Mouse (Mus musculus) Muller cell, postnatal 12 days (primary cell): ENCODE data around the gene Spata46.
A peak's percentile ranks its signal among the peaks of the same experiment; 100 is the strongest.

Experiments
- DNase-seq: peaks from one replicate; pipeline ENCODE4 v3.0.0-alpha.2; 2015; ENCODE audit errors: inconsistent ontology term

Gene Spata46

GRCm38 (mm10) chr1:170308503-170308902 lies at the start of gene Spata46:
Gene Spata46 (plus strand): TSS chr1:170308803.
- no peak for DNase-seq

DNA sequence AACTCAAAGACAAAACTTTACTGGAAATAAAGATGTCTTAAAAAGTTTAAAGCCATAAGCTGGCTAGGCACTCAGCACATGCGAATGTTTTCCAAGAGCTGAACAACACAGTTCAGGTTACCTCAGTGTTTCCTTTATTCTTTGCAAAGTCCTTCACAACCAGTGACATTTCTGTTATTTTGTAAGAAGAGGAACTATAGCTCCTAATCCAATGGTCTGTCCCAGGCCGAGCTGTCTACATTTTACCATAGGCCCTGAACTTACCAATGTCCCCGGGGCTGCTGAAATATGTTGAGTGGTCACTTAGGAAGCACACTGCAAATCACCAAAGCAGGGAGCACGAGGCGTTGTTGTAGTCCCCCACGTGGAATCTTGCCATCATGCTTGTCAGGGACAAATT lies 38.3 kb upstream of the Spata46 start:
- DNase-seq, result no peak

DNA sequence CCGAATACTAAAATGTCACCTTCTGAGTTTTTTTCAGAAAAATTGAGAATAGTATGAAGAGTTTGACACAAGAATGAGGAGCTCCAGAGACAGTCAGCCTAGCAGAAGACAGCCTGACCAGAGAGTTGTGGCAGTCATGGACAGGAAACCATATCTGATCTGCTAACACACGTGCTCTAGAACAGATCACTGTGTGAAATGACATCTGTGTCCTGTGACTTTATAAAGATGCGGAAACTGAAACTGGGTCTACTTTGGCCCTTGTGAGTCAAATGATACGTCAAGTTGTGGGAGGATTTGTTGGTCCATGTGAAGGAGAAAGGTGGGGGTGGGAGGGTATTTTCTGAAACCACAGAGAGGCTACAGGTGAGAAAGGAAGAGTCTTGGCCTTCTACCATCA lies 37.9 kb upstream of the Spata46 start:
- DNase-seq, result no peak

DNA sequence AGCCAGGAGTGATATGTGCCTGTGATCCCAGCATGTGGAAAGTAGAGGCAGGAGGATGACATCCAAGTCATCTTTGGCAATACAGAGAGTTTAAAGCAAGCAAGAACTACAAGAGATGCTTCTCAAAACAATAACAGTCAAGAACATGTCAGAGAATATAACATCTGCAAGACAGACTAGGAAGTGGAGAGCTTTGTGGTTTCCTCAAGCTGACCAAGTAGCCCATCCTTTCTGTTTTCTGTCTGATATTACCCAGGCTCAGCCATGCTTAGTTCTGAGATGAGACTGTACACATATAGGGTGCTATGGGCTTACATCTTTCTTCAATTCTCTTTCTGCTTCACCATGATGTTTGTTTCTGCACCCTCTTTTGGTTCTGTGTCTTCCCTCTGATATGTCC lies 35.4 kb upstream of the Spata46 start:
- DNase-seq, result no peak

- no peak for DNase-seq
Measured at GRCm38 (mm10) chr1:170277016-170277415, 31.6 kb upstream of the Spata46 start, which contains the start of gene Sh2d1b1. Gene Sh2d1b1 (plus strand): TSS chr1:170277320.

GRCm38 (mm10) chr1:170282415-170283129 lies 26.0 kb upstream of the Spata46 start:
- DNase-seq, result no peak

- DNase-seq, result peak; percentile 78
Measured at GRCm38 (mm10) chr1:170292239-170292951, 16.2 kb upstream of the Spata46 start.

DNA sequence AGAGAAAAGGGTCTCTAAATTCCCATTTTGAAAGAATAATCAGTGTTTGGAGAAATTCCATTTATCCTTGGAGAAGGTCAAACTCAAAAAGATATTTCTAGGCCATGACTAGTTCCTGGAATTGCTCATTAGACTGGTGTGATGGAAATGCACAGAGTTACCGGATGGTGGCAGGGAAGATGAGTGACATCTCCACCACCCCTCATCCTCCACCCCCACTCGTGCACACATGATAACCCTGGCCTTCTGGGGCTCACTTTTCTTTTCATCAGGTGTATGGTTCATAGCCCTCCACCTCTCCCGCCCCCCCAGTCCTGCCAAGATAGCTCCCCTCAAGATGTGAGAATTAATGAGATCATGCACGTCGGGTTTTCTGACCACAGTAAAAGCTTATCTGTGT lies 15.3 kb upstream of the Spata46 start:
- no peak for DNase-seq

DNA sequence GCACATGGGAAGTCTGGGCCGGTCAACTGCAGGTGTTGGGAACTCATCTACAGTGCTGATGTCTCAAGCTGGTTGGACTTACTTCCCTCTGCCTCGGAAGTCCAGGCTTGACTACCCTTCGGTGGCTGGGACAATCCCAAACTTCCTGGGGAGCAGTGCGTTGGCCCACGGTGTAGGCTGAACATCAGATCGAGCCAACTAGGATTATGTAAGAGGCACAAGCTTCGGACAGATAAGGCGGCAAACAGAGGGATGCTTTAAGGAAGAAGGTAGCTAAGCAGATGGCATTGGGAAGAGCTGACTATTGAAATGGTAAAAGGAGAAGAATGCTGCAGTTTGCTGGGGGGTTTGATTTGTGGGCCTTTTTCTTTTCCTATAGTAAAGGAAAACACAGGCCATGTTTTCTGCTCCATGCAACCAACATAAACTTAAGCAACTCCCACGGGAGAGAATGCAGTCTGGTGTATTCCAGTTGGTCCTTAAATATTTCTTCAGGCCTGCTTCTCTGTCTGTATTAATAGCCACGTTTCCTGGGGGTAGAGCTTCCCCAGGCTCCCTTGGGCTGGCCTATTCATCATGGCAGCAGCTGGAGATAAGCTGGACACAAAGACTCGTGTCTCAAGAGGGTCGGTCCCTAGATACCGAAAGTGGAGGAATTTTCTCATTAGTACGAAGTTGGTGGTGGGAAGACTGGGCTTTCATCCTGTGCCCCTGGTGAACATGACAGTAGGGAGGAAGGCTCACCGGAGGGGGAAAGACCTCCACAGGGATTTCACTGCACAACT lies 13.6 kb upstream of the Spata46 start:
- no peak for DNase-seq

- DNase-seq, result no peak
Measured at GRCm38 (mm10) chr1:170299496-170299895, 9.1 kb upstream of the Spata46 start.

DNA sequence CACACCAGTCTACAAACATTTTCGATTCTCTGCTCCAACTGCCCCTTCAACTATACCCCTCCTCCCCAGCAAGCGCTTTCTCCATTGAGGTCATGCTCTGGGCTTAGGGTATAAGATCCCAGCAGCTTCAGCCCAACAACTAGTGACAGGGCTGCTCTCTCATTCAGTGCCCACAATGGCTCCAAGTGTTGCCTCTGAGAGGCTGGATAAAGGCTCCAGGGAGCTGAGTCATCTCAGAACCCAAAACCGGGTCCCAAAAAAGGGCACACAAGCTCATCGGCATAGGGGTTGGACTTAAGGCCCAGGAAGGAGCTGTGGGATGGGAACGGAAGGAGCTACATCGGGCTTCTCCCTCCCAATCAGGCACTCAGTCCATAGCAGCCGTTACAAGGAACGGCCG lies 6.9 kb upstream of the Spata46 start:
- DNase-seq, result peak; percentile 3

DNA sequence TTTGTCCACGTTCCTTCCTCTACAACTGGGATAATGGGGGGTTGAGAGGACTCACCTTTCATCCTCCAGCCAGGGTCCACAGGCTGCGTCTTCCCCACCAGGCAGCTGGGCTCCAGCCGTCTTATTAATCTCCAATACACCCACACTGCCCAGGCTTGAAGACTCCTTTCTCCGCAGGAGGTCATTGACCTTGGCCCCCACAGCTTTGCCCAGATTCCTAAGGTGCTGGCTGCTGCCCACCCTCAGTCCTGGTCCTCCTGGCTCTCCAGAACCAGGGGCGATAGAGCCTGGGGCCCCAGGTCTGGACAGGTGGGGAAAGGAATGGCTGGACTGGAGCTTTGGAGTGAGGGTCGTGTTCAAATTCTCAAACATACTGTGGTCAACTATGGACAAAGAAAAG lies 6.1 kb upstream of the Spata46 start:
- DNase-seq, result no peak

- no peak for DNase-seq
Measured at GRCm38 (mm10) chr1:170303103-170303502, 5.5 kb upstream of the Spata46 start.

DNA sequence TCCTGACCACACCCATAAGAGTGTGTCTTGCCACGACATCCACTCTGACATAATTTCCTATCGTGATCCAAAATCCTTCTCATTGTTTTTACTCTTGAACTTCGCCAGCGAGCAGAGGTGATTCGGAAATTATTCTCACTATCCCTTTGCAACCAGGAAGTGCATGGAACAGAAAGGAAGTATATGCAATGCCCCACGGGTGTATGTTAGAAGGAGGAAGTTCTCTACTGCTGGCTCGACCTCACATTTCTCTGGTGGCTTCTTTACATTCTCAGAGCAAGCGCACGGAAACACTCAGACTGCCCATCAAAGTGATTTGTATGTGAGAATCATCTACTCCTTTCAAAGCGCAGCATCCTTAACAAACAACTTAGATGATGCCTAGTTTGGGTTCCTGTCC lies 3.6 kb upstream of the Spata46 start:
- DNase-seq, result no peak

DNA sequence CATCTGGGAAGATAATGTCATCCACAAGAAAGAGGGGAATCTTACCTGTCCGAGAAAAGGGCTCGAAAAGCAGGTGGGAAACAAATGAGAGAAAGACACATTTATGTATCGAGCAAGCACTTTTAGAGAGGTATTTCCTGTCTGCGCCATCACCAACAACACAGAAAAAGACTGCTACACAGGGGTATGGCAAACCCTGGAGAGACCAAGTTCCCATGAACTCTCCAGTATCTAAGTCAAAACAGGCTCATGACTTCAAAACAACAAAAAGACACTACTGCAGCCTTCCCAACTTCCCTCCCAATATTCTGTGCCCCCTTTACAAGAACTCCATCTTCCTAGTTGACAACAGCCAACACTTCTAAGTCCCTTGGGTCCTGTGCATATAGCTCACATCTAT lies 2.4 kb upstream of the Spata46 start, which contains the start of gene Gm7694:
Gm7694 (minus strand) TSS at position 101 of the 400 bp plus-strand sequence.
- DNase-seq, result no peak

GRCm38 (mm10) chr1:170311431-170311830 lies 2.8 kb downstream of the Spata46 start:
- DNase-seq, result no peak

- no peak for DNase-seq
Measured at GRCm38 (mm10) chr1:170322046-170322445, 13.4 kb downstream of the Spata46 start.

DNA sequence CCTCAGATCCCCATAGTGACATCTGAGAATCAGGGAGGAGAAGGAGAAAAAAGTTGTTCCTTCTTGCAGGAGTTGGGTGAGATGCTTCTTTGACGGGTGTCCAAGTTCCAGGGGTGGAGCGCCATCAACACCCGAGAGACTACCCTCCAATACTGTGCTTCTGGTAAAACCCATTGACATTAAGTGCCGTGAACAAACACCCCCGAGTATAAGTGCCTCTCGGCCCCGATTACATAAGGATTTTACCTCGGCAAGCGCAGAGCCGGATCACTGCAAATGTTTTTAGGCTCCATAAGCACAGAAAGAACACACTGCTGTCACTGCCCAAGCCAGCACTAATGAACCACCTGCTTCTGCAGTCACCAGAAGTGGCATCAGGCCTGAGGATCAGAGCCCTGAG lies 14.4 kb downstream of the Spata46 start:
- DNase-seq, result no peak

- DNase-seq, result no peak
Measured at GRCm38 (mm10) chr1:170324312-170324711, 15.7 kb downstream of the Spata46 start.

DNA sequence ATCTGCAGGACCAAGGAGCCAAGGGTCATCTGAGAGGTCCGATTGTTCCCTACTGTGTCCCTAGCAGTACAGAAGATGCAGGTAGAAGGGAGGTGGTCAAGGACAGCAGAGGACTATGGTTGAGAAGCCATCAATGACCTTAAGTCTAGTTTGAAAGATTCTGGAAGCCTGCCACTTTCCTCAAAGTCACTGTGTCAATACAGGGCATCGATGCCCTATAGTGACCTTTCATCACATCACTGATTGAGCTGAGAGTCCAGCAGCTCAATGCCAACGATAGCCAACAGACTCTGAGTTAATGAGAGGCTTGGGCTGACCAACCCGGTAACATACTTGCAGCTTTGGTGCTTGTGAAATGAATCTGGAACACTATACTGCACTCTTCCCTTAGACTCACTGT lies 16.7 kb downstream of the Spata46 start:
- DNase-seq, result no peak

DNA sequence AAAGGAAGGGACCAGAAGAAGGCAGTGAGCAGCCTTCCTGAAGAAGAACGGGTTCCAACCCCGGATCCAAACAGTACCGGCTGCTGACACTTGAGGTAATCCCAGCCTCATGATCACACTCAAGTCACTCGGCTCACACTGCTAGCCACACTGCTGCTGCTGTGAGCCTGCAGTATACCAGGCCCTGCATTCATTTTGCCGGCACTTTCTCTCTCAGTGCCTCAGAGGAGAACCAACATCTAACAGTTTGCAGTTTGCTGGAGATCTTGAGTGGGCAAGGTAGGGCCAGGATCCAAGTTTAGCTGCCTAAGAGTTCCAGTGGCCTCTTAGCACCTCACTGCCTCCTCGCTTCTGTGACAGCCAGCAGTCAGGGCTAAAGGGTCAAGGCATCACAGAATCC lies 23.3 kb downstream of the Spata46 start:
- DNase-seq, result no peak

DNA sequence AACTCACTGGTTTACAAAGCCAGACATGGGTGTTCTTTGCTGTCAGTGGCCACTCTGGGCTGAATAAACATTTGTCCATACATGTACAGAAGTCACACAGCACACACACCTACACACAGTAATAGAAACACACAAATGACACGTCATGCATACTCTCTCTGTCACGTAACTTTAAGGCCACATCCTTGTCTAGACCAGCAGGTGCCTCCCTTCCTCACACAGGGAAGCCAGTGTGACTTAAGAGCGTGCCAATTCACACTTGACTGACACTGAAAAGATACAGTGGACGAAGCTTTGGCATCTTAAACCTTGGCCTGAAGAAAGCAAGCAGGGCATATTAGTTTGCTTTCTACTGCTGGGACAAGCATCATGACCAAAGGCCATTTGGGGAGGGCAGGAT lies 24.2 kb downstream of the Spata46 start:
- DNase-seq, result no peak
